Mouse (Mus musculus) kidney, adult 2 months (tissue): ENCODE data around the gene Ggcx. TPM values are rescaled to one million over a fixed set of nuclear protein-coding genes. Genes with fewer than 3 reads are reported as not detected.

Experiments used
- DNase-seq: peaks from one replicate; pipeline ENCODE4 v3.0.0; 2021
- H3K27ac ChIP-seq: fragments of 200-500 bp; 2 replicates; pipeline ENCODE4 v1.5.1; 2012; ENCODE audit warnings: low read depth, low read length, control low read depth, inconsistent platforms; ENCODE audit not compliant: insufficient read depth
- H3K27me3 ChIP-seq: fragments of 200-500 bp; replicated peaks from 2 replicates; pipeline ENCODE4 v1.6.1; 2012; ENCODE audit warnings: mild to moderate bottlenecking, moderate library complexity, low read length, inconsistent platforms; ENCODE audit not compliant: control insufficient read depth, insufficient read depth
- H3K36me3 ChIP-seq: fragments of 200-500 bp; 2 replicates; pipeline ENCODE4 v1.6.1; 2012; ENCODE audit warnings: mild to moderate bottlenecking, moderate library complexity, low read length, inconsistent platforms; ENCODE audit not compliant: control insufficient read depth, insufficient read depth
- H3K4me1 ChIP-seq: fragments of 200-500 bp; 2 replicates; pipeline ENCODE4 v1.6.1; 2011; ENCODE audit warnings: low read length; ENCODE audit not compliant: control insufficient read depth, insufficient read depth
- H3K4me3 ChIP-seq: fragments of 200-500 bp; 2 replicates; pipeline ENCODE4 v1.5.1; 2011; ENCODE audit warnings: mild to moderate bottlenecking, low read depth, low read length, control low read depth; ENCODE audit not compliant: insufficient read depth
- CTCF ChIP-seq: fragments of 200-500 bp; conservative IDR thresholded peaks from 2 replicates; pipeline ENCODE4 v1.5.1; 2011; ENCODE audit warnings: low read depth, mild to moderate bottlenecking, control low read depth, low read length, moderate library complexity, mixed read lengths; ENCODE audit not compliant: insufficient read depth, insufficient read length
- POLR2A ChIP-seq: fragments of 200-500 bp; IDR thresholded peaks from one replicate; pipeline ENCODE4 v1.6.1; 2011; ENCODE audit warnings: low read depth, low read length, control low read depth
- WGBS: fragments of 180-500 bp; shearing (Covaris S2); methylation state at CpG from one replicate; pipeline ENCODE4 v1.1.7; 2018; 5-methylcytosine and 5-hydroxymethylcytosine counted together
- polyA plus RNA-seq: library from polyadenylated mRNA; depleted of rRNA; stranded (reverse); fragments of >200 nt; gene quantifications from 2 replicates; pipeline ENCODE4 v1.2.3, GENCODE M21; 2012

The Ggcx gene
- polyA plus RNA-seq, 1 experiment, result 17.9 TPM

DNA sequence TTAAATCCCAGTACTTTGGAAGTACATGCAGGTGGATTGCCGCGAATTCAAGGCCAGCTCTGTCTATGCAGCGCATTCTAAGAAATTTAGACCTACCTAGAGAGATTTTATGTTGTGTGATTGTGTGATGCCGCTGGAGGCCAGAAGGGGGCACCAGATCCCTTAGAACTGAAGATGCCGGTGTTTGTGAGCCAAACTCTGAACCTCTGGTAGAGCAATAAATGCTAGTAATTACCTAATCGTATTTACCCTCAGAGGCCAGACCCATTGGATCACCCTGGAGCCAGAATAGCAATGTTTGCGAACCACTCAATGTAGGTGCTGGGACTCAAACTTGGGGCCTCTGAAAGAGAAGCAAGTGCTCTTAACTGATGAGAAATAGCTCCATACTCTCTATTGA is 12.2 kb upstream of the Ggcx start:
- H3K4me3 ChIP-seq, result no peak overlapping the region
- H3K27me3 ChIP-seq, result no peaks in the 10 kb centered on the region
- H3K27ac ChIP-seq, result no peak overlapping the region
- peaks cover 5% of the 10 kb centered on the region for H3K4me1 ChIP-seq
- DNase-seq, result peak; percentile 89
- TF ChIP-seq POLR2A, result no peak
- TF ChIP-seq CTCF, result peak; percentile 92
- H3K36me3 ChIP-seq, result no peaks in the 10 kb centered on the region
- WGBS, result 18% methylated on average over 7 of the region's 7 CpGs

DNA sequence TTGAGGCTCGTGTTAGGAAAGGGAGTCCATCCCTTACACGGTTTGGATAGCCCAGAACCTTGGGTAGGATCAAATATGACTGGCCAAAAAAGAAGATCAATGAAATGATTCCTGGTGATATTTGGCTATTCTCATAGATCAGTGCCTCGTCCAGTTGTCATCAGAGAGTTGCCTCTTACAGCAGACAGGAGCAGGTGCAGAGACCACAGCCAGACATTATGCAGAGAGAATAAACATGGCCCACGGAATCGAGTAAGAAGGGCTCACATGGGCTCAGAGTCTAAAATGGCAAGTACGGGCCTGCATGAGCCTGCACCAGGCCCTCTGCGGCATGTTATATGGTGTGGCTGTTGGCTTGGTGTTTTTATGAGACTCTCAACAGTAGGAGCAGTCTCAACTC is 8.8 kb upstream of the Ggcx start:
- Histone ChIP-seq H3K36me3 (no peaks in the 10 kb centered on the region), H3K27ac (no peak overlapping the region), H3K4me3 (no peak overlapping the region), H3K27me3 (no peaks in the 10 kb centered on the region), H3K4me1 (no peaks in the 10 kb centered on the region)
- 84% methylated on average over 7 of the region's 7 CpGs for WGBS
- TF ChIP-seq POLR2A, result no peak
- no peak for TF ChIP-seq CTCF
- no peak for DNase-seq

DNA sequence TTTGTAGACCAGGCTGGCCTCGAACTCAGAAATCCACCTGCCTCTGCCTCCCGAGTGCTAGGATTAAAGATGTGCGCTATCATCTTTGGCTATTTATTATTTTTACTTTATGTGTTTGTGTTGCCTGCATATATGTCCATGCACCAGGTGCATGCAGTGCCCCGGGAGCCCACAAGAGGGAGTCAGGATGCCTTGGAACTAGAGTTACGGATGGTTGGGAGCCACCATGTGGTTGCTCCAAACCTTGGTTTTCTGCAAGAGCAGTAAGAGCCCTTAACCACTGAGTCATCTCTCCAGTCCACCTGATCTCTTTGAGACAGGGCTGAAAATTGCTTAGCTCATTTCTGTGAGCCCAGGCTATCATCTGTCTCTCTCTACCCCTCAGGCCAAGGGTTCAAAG is 7.0 kb upstream of the Ggcx start:
- 5% methylated on average over 5 of the region's 5 CpGs for WGBS
- no peaks in the 10 kb centered on the region for H3K36me3 ChIP-seq
- DNase-seq, result peak; percentile 89

DNA sequence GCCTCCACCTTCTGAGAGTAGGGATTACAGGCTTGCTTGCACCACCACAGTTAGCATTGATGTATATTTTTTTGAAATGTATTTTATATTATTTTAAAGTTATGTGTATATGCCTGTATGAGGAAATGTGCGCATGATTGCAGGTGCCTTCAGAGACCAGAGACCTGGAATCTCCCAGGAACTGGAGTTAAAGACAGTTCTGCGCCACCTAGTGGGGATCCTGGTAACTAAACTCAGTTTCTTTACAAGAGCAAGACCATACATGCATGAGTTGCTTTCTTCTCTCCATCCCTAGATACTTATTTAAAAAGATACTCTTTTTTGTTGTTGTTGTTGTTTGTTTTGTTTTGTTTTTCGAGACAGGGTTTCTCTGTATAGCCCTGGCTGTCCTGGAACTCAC is 4.5 kb upstream of the Ggcx start:
- Histone ChIP-seq H3K36me3 (no peaks in the 10 kb centered on the region), H3K27me3 (no peaks in the 10 kb centered on the region), H3K27ac (no peak overlapping the region), H3K4me3 (no peak overlapping the region), H3K4me1 (peaks cover 4% of the 10 kb centered on the region; the same call in 1 of the 2 replicates)
- 10% methylated on average over 3 of the region's 3 CpGs for WGBS
- peak; percentile 80 for DNase-seq
- TF ChIP-seq CTCF (peak; percentile 54), POLR2A (no peak)

More for the DNA sequence above, 7.0 kb upstream of the Ggcx start:
- no peak overlapping the region for H3K4me3 ChIP-seq
- no peaks in the 10 kb centered on the region for H3K27me3 ChIP-seq
- TF ChIP-seq POLR2A (no peak), CTCF (peak; percentile 99)
- H3K4me1 ChIP-seq, result no peaks in the 10 kb centered on the region
- H3K27ac ChIP-seq, result no peak overlapping the region

DNA sequence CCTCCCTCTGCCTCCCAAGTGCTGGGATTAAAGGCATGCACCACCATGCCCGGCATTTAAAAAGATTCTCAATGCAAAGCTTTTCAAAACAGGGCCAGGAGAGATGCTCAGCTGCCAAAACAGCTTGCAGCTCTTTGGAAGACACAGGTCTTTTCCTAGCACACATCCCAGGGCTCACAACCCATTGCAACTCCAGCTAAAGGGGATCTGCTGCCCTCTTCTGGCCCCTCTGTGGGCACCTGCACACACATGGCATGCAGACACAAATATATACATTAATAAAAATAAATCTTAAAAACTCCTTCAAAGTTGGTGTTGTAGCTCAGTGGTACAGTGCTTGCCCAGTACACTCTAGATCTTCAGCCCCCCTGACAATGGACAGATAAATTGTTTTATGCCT is 4.1 kb upstream of the Ggcx start:
- no peak for DNase-seq
- H3K4me1 ChIP-seq, result peaks cover 4% of the 10 kb centered on the region; the same call in 1 of the 2 replicates
- no peak overlapping the region for H3K27ac ChIP-seq
- no peaks in the 10 kb centered on the region for H3K27me3 ChIP-seq
- TF ChIP-seq CTCF (no peak), POLR2A (no peak)
- H3K4me3 ChIP-seq, result no peak overlapping the region
- WGBS, result 22% methylated on average over 1 of the region's 1 CpGs
- H3K36me3 ChIP-seq, result no peaks in the 10 kb centered on the region

DNA sequence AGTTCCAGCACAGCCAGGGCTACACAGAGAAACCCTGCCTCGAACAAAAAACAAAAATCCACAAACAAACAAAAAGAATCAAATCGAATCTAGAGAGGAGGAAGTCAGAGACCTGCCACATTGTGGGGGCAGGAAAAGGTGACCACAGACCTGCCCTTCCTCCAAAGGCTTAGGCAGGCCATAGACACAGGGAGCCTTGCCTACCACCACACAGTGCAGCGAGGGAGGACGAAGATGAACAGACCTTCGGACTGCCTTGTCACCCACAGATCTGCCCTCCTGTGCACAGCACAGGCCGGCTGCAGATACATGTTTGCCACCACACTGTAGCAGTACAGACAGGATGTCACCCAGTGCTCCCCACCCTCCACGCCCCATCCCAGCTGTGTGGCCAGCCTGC is 3.6 kb upstream of the Ggcx start:
- no peak for TF ChIP-seq CTCF
- no peak for TF ChIP-seq POLR2A
- Histone ChIP-seq H3K27ac (no peak overlapping the region), H3K4me1 (peaks cover 4% of the 10 kb centered on the region; the same call in 1 of the 2 replicates), H3K27me3 (no peaks in the 10 kb centered on the region), H3K36me3 (no peaks in the 10 kb centered on the region), H3K4me3 (no peak overlapping the region)
- DNase-seq, result no peak
- 70% methylated on average over 7 of the region's 7 CpGs for WGBS

DNA sequence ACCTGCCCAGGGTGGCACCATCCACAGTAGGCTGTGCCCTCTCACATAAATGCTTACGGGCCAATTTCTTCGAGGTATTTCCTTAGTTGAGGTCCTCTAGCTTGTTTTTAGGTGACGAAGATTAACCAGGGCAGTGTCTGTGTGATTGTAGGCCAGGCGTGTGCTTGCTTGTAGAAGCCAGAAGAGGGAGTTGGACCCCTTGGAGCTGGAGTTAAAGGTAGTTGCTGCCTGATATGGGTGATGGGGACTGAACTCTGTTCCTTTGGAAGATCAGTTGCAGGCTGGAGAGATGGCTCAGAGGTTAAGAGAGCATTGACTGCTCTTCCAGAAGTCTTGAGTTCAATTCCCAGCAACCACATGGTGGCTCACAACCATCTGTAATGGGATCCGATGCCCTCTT is 1.1 kb downstream of the Ggcx start:
- H3K27ac ChIP-seq, result no peak overlapping the region
- WGBS, result 74% methylated on average over 5 of the region's 5 CpGs

More for the DNA sequence above, 1.1 kb downstream of the Ggcx start:
- TF ChIP-seq CTCF, result no peak; the same call in 1 of the 2 replicates
- no peak for TF ChIP-seq POLR2A
- H3K4me1 ChIP-seq, result peaks cover 9% of the 10 kb centered on the region; the same call in 1 of the 2 replicates
- H3K27me3 ChIP-seq, result no peaks in the 10 kb centered on the region
- DNase-seq, result no peak
- H3K36me3 ChIP-seq, result 0 out of 2 replicates have a peak, but pooled peaks cover 2% of the 10 kb centered on the region
- H3K4me3 ChIP-seq, result no peak overlapping the region
